In the genomic region with DNA sequence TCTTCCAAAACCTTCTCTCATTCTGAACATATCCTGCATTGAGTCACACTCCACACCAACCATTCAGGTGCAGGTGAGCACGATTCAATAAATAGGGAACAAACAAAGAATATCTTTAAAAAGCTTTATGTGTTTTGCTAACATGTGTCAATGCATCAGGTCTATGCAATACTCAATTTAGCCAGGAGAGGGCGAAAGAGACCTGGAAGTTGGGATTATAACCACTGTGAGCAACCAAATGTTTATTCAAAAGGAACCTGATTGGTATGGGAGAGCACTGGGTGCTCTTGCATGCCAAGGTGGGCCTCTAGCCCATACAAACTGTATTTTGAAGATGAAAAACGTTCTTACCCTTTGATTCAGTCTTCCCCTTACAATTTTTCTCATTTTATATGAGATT, we compare ENCODE assay signal across 9 mouse cellular contexts. TPM values are rescaled to one million over a fixed set of nuclear protein-coding genes. Genes with fewer than 3 reads are reported as not detected.
DNase-seq lines count a peak whose midpoint lies in the region; ATAC-seq lines count a peak whose summit lies in the region.
"Had no signal": no experiment of that assay in that cellular context is flagged by ENCODE, and none has a peak within 500 bp of the region (broad histone marks: within the 10 kb centered on the region; RNA-seq: fewer than 3 reads in every experiment).

No protein-coding gene starts in this region.

- no peak overlapping the region for H3K4me3 ChIP-seq in midbrain, embryonic 14.5 days (replicated peaks; ENCODE audit: low read depth, low read length)
- H3K4me3 ChIP-seq in midbrain, embryonic 13.5 days (replicated peaks): no peak overlapping the region

- H3K36me3 ChIP-seq in midbrain, embryonic 14.5 days (ENCODE audit: control insufficient read depth, insufficient read depth, low read length): no peaks in the 10 kb centered on the region
- H3K36me3 ChIP-seq in midbrain, embryonic 13.5 days: no peaks in the 10 kb centered on the region

- WGBS in midbrain, embryonic 14.5 days: 4% methylated on average over 3 of the region's 3 CpGs
- WGBS in midbrain, embryonic 13.5 days: 7% methylated on average over 3 of the region's 3 CpGs

- no peak overlapping the region for H3K9ac ChIP-seq in midbrain, embryonic 14.5 days (replicated peaks; ENCODE audit: low read length)
- no peak overlapping the region for H3K9ac ChIP-seq in midbrain, embryonic 13.5 days (replicated peaks)

- H3K4me1 ChIP-seq in midbrain, embryonic 14.5 days (ENCODE audit: control insufficient read depth, insufficient read depth, low read length): no peaks in the 10 kb centered on the region
- no peaks in the 10 kb centered on the region for H3K4me1 ChIP-seq in midbrain, embryonic 13.5 days (replicated peaks)

- no peak overlapping the region for H3K27ac ChIP-seq in midbrain, embryonic 14.5 days (replicated peaks; ENCODE audit: low read depth, low read length)
- no peak overlapping the region for H3K27ac ChIP-seq in midbrain, embryonic 13.5 days

- intact Hi-C loops in left cerebral cortex, postnatal 10 days (cut with DNase I): no loop called here

- H3K27me3 ChIP-seq in midbrain, embryonic 14.5 days (ENCODE audit: control insufficient read depth, insufficient read depth, low read length): no peaks in the 10 kb centered on the region
- H3K27me3 ChIP-seq in midbrain, embryonic 13.5 days: no peaks in the 10 kb centered on the region

- no peak for ATAC-seq in midbrain, embryonic 14.5 days (ENCODE audit: low FRiP score, low TSS enrichment)
- ATAC-seq in midbrain, embryonic 13.5 days: no peak
- no peak for ATAC-seq in monocyte, adult 5-6 weeks (replicated peaks; ENCODE audit: insufficient number of reproducible peaks, low FRiP score, low TSS enrichment, poor library complexity, severe bottlenecking)

- no peak overlapping the region for H3K4me2 ChIP-seq in midbrain, embryonic 14.5 days (ENCODE audit: low read length)
- no peak overlapping the region for H3K4me2 ChIP-seq in midbrain, embryonic 13.5 days (replicated peaks)

- DNase-seq in midbrain, embryonic 14.5 days: peak; percentile 84
- DNase-seq in adrenal gland, adult (ENCODE audit: inconsistent age in 2 of 2, low spot score in 1 of 2): peak; percentile 60 to 93
- DNase-seq in embryo, embryonic 10.5 days (ENCODE audit: low spot score): peak; percentile 79
- peak; percentile 78 for DNase-seq in heart, postnatal 4 days
- DNase-seq in left cerebral cortex, postnatal 10 days (ENCODE audit: extremely low spot score in 1 of 2, low spot score in 2 of 2): peak; percentile 43 to 72
- DNase-seq in retina, postnatal 7 days (ENCODE audit: low read depth, low spot score): peak; percentile 53

- no peaks in the 10 kb centered on the region for H3K9me3 ChIP-seq in midbrain, embryonic 14.5 days (ENCODE audit: control insufficient read depth, low read length)
- no peaks in the 10 kb centered on the region for H3K9me3 ChIP-seq in midbrain, embryonic 13.5 days

RNA-seq across cellular contexts. Expression of a gene that starts 1.8 kb away (rescaled TPM):
- polyA plus RNA-seq in midbrain, embryonic 14.5 days (2014; fragmentation: Nextera tagmentation; extraction: Ambion mirVana): 0.70 TPM in 1 of 2 replicates, not detected in the other
- polyA plus RNA-seq in midbrain, embryonic 13.5 days (2015; fragmentation: Nextera tagmentation; extraction: Ambion mirVana): not detected in 2 replicates
- total RNA-seq in heart, postnatal 4 days (2021): not detected
- not detected for total RNA-seq in left cerebral cortex, postnatal 10 days (2021)
- total RNA-seq in monocyte, adult 5-6 weeks (2017): not detected in 3 replicates
- polyA plus RNA-seq: gonadal fat pad, adult 2 months had no signal

RNA-seq across cellular contexts. Expression of a gene that starts 2.7 kb away (rescaled TPM):
- 214 and 254 TPM in 2 replicates for polyA plus RNA-seq in midbrain, embryonic 14.5 days (2014; fragmentation: Nextera tagmentation; extraction: Ambion mirVana)
- 173 and 178 TPM in 2 replicates for polyA plus RNA-seq in midbrain, embryonic 13.5 days (2015; fragmentation: Nextera tagmentation; extraction: Ambion mirVana)
- 10 to 100 TPM; 28.5 to 32.2 TPM for total RNA-seq in heart, postnatal 4 days (2021)
- 100 to 1,000 TPM; 175 to 185 TPM for total RNA-seq in left cerebral cortex, postnatal 10 days (2021)
- total RNA-seq in monocyte, adult 5-6 weeks (2017): 3.0 TPM in 1 of 3 replicates, not detected in the others

RNA-seq across cellular contexts. Expression of a gene that starts 32.9 kb away (rescaled TPM):
- polyA plus RNA-seq in midbrain, embryonic 14.5 days (2014; fragmentation: Nextera tagmentation; extraction: Ambion mirVana): 240 and 291 TPM in 2 replicates
- 176 and 177 TPM in 2 replicates for polyA plus RNA-seq in midbrain, embryonic 13.5 days (2015; fragmentation: Nextera tagmentation; extraction: Ambion mirVana)
- 100 to 1,000 TPM; 203 to 228 TPM for total RNA-seq in heart, postnatal 4 days (2021)
- total RNA-seq in left cerebral cortex, postnatal 10 days (2021): 100 to 1,000 TPM; 277 to 348 TPM
- 1.2 to 1.7 TPM (median 1.6 TPM) in 3 replicates for total RNA-seq in monocyte, adult 5-6 weeks (2017)

RNA-seq across cellular contexts. Expression of a gene that starts 59.6 kb away (rescaled TPM):
- 173 and 230 TPM in 2 replicates for polyA plus RNA-seq in midbrain, embryonic 14.5 days (2014; fragmentation: Nextera tagmentation; extraction: Ambion mirVana)
- 136 and 139 TPM in 2 replicates for polyA plus RNA-seq in midbrain, embryonic 13.5 days (2015; fragmentation: Nextera tagmentation; extraction: Ambion mirVana)
- 100 to 1,000 TPM; 131 to 154 TPM for total RNA-seq in heart, postnatal 4 days (2021)
- 100 to 1,000 TPM; 232 to 245 TPM for total RNA-seq in left cerebral cortex, postnatal 10 days (2021)
- 0.96 to 4.9 TPM (median 1.9 TPM) in 3 replicates for total RNA-seq in monocyte, adult 5-6 weeks (2017)

Comparison
In these comparisons a context has a peak if more than half of its experiments do, and no peak if none do; other contexts are left out.
1. RNA of a gene that starts 32.9 kb away (total RNA-seq): 277 to 348 TPM in left cerebral cortex, postnatal 10 days and 203 to 228 TPM in heart, postnatal 4 days; 1.2 to 1.7 TPM in monocyte, adult 5-6 weeks; every median in the first group is over 10 times any median in the second.
2. Peak in every context shown above with its lines, with median percentiles within 50 percentile points of each other: DNase-seq.